Mouse (Mus musculus) kidney, postnatal 10 days (tissue): ENCODE measurements around the gene Pacsin1.
A peak's percentile ranks its signal among the peaks of the same experiment; 100 is the strongest.

Source experiments
- DNase-seq: peaks from one replicate; pipeline ENCODE4 v3.0.0; 2021; ENCODE audit warnings: mixed read lengths

Gene Pacsin1

DNA sequence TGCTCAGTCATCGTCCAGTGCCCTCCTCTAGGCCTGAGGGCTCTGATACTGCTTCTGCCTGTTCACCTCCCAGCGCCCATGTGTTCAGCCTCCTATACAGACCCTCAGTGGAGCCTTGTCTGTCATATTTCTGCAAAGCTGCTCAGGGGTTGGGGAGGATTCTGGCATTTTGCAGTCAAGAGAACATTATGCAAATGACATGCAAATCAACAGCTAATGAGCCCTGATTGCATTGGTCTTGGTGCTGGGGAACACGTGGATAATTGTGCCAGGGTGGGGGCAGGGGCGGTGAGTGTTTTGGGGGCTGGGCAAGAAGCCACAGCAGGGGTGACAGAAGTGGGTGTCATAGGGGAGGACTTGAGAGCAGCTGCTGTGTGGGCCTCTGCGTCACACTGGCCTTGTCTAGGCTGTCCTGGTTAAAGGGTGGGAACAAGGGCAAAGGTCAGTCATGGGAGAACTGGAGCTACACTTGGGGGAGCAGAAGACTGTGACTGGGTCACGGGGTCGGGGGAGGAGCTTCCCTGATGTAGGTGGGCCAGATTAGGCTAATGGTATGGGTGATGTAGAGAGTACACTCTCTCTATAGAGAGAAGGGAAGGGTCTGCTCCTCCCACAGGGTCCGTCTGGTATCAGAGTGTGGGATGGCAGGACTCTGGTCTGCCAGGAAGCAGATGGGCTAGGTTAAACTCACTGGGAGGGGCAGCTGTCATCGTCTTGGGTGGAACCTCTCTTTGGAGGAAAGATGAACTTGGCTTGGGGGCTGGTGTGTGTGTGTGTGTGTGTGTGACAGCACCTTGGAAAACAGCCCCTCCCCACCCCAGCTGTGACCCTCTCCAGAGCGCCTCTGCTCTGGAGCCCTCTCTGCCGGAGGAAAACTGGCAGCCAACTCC lies 23.9 kb downstream of the Pacsin1 start:
- DNase-seq: no peak

DNA sequence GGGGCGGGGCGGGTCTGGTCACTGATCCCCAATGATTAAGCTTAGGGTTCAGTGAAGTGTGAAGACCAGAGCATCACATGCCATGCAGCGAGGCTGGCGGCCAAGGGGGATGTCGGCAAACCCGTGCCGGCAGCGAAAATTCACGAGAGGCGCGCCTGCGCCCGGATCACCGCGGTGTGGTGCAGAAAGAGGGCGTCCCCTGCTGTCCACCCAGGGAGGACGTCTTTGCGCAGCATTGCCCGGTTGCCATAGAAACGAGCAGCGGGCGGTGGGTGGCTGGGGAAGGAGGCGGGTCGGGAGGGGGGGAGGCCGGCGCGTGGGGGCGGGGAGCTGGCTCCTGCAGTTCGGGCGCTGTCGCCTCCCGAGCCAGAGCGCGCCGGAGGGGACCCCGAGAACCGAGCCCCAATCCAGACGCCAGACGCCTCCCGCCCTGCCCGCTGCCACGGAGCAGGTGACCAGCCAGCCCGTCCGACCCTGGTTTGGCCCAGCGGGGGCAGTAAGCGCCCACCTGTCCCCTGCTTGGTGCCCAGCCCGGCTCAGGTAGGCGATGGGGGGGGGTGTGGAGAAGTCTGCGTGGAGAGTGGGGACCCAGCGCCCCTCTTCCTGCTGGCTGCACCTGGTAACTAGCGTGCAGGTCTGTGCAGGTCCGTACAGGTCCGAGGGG lies 29.7 kb downstream of the Pacsin1 start:
- DNase-seq: peak; percentile 74

DNA sequence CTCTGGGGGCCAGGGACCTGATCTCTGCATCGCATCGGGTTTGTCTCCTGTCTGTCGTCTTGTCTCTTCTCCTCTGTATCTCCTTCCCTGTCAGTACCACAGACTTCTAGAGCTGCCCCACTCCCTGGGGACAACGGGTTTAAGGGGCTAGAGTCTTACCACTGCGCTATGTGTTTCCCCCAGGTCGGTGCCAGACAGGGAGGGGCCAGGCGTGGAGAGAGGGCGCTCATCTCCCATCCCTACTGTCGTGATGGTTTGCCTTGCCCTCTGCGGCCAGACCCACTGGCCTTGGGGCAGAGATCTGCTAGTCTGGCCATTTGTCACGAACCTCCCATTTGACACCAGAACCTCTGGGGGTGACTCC lies 30.2 kb downstream of the Pacsin1 start:
- no peak for DNase-seq

DNA sequence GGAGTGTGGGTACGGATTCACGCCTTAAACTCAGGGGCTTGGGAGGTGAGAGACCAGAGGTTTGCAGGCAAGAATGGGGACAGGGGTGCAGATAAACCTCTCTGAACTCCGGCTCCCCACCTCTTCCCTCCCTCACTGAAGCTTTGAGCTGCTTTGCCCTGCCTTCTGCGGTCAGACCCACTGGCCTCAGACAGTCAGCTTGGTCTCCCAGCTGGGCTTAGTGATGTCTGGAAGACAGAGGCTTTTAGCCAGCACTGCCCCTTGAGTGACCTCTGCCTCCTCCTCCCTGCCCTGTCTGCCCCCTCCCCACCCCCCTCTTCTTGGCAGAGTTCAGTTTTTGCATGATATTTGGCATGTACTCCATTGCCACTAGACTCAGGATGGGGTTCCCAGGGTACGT lies 31.1 kb downstream of the Pacsin1 start:
- DNase-seq: no peak

DNA sequence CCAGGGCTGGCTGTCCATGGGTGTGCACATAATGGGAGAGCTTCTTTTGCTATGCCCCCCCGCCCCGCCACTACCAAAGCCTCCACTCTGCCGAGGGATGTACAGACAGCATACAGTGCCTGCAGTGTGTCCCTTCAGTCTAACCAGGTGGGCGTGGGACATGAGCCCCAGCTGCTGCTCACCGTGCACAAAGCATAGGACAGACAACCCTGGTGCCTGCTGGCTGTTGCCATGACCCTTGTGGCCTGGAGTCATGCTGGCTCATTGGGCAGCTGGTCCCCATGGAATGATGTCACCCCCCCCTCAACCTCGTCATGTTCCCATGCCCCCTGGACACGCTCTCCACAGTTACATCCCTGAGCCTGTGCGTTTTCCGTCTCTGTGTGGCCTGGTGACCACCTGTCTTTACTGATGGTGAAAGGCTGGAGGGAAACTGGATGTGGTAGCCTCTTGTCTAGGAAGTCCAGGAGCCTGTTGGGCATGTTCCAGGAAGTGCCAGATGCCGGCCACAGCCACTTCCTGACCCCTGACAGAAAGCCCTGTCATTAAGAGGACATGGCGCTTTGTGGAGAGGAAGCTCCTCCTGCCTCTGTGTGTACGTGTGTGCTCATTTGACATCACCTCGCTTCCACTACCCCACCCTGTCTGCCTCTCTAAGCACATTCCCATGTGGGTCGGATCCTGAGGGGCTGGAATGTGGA lies 35.8 kb downstream of the Pacsin1 start:
- no peak for DNase-seq

DNA sequence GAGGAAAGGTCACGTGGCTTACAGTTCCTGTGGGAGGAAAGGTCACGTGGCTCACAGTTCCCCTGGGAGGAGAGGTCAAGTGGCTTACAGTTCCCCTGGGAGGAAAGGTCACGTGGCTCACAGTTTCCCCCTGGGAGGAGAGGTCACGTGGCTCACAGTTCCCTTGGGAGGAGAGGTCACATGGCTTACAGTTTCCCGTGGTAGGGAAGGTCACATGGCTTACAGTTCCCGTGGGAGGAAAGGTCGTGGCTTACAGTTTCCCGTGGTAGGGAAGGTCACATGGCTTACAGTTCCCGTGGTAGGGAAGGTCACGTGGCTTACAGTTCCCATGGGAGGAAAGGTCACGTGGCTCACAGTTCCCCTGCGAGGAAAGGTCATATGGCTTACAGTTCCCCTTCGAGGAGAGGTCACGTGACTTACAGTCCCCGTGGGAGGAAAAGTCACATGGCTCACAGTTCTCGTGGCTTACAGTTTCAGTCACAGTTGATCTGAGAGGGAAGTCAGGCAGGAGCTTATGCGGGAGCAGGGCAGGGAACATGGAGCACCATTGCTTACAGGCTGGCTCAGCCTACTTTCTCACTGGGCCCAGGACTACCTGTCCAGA lies 44.4 kb downstream of the Pacsin1 start:
- no peak for DNase-seq

DNA sequence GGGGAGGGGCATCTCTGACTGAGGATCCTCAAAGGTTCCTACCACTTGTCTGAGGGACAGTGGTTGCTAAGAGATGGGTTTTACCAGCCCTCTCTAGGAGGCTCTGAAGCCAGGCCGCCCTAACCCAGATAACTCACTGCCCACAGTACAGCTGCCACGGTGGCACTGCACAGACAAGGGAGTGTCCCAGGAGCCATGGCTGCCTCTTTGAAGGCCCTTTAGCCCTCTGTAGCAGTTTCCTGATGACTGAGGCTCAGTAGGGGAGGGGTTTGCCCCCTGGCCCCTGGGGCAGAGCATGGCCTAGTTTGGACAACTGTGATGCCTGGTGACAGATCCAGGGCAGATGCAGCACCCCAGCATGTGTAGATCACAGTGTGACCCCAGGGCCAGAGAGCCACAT lies 45.5 kb downstream of the Pacsin1 start:
- DNase-seq: no peak

DNA sequence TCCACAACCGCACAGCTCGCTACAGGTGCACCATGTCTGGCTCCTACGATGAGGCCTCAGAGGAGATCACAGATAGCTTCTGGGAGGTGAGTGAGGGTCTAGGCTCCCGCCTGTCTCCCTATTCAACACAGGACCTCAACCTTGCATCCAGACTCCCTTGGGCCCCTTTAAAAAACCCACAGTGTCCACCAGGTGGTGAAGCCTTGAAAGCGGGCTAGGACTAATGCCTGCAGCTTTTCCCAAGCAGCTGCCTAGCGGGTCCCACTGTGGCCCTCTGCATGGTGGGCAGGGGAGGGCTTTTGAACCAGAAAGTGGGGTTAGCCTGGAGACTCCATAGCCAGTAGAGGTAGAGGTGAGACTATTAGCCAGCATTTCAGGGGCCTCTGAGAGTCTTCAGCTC lies 46.5 kb downstream of the Pacsin1 start:
- no peak for DNase-seq

DNA sequence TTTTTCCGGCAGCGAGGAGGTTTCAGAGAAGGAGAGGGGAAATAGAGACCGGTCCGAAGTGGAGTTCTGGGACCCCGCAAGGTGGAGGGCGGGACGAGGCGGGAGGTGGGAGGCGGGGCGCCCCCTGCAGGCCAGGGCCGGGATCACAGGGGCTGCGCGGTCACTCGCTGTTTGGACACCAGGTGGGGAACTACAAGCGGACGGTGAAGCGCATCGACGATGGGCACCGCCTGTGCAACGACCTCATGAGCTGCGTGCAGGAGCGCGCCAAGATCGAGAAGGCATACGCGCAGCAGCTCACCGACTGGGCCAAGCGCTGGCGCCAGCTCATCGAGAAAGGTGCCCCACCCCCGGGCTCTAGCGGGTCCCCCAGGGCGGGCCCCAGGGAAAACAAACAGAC lies 47.2 kb downstream of the Pacsin1 start:
- peak; percentile 72 for DNase-seq

DNA sequence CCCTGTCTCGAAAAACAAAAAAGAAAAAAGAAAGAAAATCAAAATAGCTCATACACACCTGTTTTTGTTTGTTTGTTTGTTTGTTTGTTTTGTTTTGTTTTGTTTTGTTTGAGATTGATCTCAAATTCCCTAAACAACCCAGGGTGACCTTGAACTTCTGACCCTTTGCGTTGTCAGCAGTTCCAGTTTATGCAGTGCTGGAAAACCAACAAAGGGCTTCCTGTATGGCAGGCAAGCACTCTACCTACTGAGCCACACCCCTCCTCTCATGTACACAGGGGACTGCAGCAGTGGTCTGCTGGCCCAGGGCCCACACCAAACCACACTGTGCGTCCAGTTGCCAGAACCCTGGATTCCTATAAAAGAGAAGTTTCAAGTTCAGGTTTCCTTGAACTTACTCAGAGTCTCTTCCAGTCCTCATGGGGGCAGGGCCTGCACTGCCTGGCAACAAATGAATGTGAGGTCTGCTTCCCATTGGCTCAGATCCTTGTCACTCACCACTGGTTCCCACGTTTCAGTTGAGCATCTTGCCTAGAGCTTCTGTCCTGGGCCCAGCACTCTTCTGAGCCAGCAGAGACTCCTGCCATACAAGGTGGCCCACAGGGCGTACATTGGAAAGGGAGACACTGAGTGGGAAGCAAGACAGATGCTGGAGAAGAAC lies 48.8 kb downstream of the Pacsin1 start:
- DNase-seq: peak; percentile 60

DNA sequence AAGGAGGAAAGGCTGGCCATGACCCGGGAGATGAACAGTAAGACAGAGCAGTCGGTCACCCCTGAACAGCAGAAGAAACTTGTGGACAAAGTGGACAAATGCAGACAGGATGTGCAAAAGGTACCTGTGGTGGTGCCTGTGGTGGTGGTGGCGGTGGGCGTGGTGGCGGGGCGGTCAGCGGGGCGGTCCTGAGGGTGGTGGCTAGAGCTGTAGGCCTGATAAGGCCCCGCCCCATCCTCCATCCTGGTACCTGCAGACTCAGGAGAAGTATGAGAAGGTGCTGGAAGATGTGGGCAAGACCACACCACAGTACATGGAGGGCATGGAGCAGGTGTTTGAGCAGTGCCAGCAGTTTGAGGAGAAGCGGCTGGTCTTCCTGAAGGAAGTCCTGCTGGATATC lies 50.4 kb downstream of the Pacsin1 start:
- no peak for DNase-seq

DNA sequence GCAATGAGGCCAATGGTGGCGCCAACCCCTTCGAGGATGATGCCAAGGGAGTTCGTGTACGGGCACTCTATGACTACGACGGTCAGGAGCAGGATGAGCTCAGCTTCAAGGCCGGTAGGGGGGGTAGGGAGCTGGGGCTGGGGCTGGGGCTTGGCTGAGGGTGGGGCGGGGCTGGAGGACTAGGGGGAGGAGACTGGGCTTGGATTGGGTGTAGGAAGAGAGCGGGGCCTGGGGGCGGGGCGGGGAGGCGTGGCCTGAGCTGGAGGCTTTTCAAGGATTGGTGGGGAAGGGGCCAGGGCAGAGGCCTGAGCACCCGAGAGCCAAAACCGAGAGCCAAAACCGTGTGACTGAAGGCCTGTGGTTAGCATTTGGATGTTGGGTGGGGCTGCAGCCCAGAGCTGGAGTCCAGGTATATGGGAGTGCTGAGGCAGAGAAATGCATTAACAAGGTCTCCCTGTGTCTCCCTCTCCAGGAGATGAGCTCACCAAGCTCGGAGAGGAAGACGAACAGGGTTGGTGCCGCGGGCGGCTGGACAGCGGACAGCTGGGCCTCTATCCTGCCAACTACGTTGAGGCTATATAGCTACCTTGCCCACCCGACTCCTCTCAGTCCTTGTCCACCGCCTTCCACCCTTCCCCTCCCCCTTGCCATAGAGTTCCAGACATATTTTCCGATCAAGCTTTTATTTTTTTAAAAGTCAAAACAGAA lies 52.8 kb downstream of the Pacsin1 start:
- DNase-seq: peak; percentile 92

DNA sequence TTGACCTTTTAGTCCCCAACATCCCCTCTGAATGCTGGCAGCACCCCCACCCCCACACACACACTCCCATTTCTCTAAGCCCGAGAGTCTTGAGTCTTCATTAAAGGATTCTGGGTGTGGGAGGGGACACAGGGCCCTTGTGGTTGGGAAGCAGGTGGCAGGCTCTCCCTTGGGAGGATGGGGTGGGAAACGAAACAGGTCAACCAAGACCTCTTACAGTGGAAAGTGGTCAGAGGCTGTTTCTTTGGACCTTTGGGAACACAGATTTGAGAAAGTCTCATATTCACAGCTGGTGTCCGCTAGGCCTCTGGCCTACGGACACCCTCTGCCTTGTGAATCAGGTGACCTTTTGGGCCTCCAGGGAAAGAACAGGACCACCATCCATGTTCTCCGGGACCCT lies 54.3 kb downstream of the Pacsin1 start:
- DNase-seq: no peak

DNA sequence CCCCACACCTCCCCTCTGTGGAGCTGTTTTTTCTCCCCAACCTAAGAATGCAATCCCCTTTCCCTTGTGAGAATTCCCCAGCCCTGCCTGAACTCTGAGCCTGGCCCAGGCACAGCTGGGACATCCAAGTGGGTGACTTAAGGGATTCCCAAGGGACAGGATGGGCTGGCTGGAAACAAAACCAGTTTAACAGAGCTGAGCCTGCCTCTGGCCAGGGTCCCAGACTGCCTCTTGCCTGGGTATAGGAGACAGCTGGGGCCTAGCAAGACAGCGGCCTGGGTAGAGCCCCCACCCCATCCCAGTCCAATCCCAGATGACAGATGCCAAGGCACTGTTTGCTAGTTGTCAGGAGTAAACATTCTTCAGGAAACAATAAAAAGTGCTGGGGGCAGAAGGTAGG lies 57.5 kb downstream of the Pacsin1 start:
- DNase-seq: peak; percentile 43

DNA sequence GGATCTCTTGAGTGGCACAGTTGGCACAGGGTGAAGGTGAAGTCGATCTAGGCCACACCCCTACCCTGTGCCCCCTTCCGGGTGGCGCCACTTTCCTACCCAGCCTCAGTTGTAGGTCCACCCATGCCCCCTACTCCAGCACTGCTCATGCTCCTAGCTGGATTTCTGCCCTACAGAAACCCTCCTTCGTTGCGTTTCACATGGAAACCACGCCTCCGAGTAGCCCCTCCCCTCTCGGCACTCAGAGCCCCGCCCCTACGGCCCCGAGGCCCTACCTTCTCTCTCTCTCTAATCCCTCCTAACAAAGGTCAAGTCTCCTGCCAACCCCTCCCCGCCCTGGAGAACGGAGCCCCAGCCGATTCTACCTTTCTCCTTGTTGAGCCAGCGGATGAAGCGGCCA lies 61.5 kb downstream of the Pacsin1 start:
- DNase-seq: peak; percentile 63

DNA sequence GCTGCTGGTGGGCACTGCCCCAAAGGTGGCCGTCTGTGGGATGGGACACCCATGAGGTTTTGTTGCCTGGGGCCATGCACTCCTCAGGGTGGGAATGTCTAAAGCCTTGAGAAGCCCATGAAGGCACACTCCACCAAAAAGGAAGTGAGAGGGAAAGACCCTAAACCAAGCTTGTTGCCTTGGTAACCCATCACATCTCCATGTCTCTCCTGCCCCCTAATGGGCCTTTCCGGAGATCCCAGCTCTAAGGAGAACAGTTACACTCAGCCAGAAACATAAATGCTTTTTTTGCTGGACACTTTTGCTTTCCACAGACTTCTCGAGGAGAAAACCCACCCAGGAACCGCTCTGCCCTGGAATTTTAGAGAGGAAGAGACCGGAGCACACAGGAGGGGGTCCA lies 62.9 kb downstream of the Pacsin1 start:
- peak; percentile 59 for DNase-seq

DNA sequence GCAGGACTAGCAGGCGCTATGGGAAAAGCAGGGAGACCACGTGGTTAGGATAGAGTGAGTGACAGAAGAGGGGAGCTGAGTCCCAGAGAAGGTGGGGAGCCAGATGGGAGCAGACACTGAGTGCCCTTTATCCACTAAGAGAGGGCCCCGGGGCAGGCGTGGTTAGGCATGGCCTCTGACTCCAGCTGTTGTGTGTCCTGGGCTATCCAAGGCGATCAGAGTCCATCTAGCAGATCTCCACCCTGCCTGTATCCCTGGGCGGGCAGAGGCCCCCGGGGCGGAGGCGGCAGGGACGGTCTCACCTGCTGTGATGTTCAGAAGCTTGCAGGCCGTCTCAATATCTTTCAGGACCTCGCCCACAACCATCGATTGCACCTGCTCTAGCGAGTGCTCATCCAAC lies 64.4 kb downstream of the Pacsin1 start:
- no peak for DNase-seq

DNA sequence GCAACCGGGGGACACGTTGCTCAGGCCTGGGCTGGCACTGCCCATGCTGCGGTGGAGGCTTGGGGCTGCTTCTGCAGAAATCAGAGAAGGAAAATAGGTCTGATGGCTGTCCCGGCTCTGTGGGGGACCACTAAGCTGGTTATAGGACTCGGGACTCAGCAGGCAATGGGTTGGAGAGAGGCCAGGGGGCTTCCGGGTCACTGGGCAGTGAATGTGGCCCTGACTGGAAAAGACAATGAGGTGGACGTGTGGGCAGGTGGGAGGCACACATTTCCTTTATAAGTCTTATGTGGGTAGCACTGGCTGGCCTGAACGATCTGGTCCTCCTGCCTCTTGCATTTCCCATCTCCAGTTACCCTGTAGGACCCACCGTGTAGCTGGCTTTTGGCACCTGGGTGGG lies 65.0 kb downstream of the Pacsin1 start:
- no peak for DNase-seq

DNA sequence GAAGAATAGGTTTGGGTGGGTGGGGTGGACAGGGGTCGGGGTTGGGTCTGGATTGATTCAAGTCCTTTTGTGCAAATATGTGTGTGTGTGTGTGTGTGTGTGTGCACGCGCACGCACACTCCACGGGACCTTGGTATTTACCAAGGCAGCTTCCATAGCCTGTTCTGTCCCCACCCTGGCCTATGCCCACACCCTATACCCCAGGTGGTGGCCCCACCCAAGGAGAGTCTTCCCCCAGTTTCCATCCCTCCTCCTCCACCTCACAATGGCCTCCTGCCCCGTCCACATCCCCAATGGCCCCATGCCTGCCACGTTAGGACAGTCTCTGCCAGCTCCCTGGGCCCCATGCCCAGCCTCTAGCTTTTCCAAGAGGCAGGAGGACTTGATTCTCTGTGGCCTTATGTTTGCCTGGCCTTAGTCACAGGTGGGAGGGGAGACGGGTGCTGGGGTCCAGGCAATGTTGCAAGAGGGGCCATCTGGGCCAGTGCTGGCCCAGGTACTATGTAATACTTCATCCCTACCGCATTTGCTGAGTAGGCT lies 65.9 kb downstream of the Pacsin1 start:
- DNase-seq: no peak

DNA sequence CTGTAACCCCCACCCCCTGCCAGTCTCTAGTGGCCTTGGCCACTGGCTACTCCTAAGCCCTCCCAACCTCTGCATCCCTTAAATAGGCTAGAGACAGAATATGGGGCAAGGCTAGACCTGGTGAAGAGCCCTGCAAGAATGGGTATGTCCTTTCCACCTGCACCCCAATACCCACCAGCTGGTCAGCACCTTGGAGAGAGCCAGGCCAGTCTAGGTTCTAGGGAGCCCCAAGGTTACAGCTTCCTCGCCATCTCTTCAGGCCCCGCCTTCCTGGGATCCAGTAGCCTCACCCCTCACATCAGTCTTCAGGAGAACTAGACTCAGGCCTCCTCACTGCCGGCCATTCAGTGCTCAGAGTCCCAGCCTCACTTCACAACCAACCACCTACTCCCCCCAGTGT lies 69.0 kb downstream of the Pacsin1 start:
- DNase-seq: no peak

DNA sequence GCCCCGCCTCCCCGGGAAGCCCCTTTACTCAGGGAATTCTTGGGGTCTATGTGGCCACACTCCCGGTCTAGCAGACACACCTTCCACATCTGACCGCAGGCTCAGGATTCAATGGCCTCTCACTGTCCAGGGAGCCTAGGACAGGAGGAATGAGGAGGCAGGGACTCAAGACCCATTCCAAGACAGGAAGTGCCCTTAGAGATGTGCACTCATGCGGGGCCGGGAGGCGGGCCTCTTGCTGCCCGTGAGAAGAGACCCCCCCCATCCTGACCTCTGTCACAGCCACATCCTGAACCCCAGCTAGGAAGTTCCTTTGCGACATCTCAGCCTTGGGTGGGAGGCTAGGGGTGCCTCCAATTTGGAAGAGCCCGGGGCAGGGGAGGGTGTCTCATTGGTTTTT lies 69.7 kb downstream of the Pacsin1 start:
- DNase-seq: no peak

DNA sequence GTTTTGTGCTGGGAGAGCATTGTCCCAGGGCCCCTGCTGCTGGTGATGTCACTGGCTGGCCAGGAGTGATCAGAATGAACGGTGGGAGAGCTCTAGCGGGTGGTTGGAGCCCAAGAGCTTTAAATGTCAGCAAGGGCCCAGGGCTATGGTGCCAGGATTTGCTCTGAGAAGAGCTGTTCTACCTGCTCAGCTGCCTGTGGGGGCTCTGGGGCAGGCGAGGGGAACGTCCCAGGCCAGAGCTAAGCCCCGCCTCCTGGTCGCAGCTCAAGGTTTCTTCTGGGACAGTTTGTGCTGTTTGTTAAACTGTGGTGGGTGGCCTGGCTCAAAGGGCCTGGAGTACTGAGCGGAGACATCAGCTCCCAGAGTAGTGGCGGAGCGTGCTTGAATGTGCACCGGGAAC lies 70.1 kb downstream of the Pacsin1 start:
- no peak for DNase-seq
